Mouse (Mus musculus) left cerebral cortex, postnatal 14 days (tissue): ENCODE measurements at regions not wholly inside any gene's neighbourhood (a gene's known extent, or its start where the extent isn't known, plus 50 kb on each side); places are given as distances from the start of the nearest gene placed in this dataset.

Source experiments
- DNase-seq, 2 experiments: peaks; one replicate each; pipeline ENCODE4 v3.0.0; 2021 to 2022; ENCODE audit warnings: low spot score in 2 of 2, mixed read lengths in 1 of 2
- intact Hi-C: fragments of 180-260 bp; cut with DNase I; formaldehyde crosslinking; loops from one replicate; pipeline ENCODE4 v1.15.1; 2025
- microRNA-seq, 2 experiments: library from miRNA; unstranded; fragments of <30 nt; microRNA quantifications; one replicate each; pipeline ENCODE4 v1.2.0; 2022

- DNase-seq = no peak
- intact Hi-C loops = no loop called here
These were observed 145.9 kb upstream of the Tusc1 start for GRCm38 (mm10) chr4:93481247-93481646.

GRCm38 (mm10) chr4:93477189-93477767 is 142.0 kb upstream of the Tusc1 start:
- DNase-seq = no peak
- intact Hi-C loops = no loop called here

DNA sequence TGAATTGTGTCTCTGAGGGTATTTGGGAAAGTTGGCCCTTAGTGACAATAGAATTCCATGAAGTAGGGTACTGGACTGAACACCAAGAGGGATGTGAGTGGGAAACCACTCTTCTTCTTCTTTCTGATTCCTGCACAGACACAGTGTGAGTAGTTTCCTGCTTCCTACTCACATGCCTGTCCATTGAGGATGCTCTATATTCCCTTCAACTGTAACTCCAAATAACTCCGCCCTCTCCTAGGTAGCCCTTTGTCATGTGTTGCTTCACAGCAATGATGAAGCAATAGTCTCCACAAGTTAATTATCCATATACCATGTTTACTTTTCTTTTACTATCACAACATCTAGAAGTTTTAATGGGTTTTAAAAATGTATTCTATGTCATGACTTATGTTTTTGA is 132.7 kb upstream of the Tusc1 start:
- intact Hi-C loops = no loop called here
- DNase-seq = no peak

- intact Hi-C loops = no loop called here
These were observed 132.1 kb upstream of the Tusc1 start for GRCm38 (mm10) chr4:93467424-93467823.

GRCm38 (mm10) chr4:93451357-93451756 is 116.0 kb upstream of the Tusc1 start:
- intact Hi-C loops = no loop called here
- DNase-seq = no peak

More at GRCm38 (mm10) chr4:93467424-93467823, 132.1 kb upstream of the Tusc1 start:
- DNase-seq = no peak

- intact Hi-C loops = no loop called here
- DNase-seq = no peak
These were observed 115.5 kb upstream of the Tusc1 start for GRCm38 (mm10) chr4:93450831-93451230.

GRCm38 (mm10) chr4:93444666-93445065 is 109.4 kb upstream of the Tusc1 start:
- DNase-seq = no peak
- intact Hi-C loops = no loop called here

GRCm38 (mm10) chr4:93438587-93439336 is 103.5 kb upstream of the Tusc1 start:
- intact Hi-C loops = no loop called here
- no peak for DNase-seq

DNA sequence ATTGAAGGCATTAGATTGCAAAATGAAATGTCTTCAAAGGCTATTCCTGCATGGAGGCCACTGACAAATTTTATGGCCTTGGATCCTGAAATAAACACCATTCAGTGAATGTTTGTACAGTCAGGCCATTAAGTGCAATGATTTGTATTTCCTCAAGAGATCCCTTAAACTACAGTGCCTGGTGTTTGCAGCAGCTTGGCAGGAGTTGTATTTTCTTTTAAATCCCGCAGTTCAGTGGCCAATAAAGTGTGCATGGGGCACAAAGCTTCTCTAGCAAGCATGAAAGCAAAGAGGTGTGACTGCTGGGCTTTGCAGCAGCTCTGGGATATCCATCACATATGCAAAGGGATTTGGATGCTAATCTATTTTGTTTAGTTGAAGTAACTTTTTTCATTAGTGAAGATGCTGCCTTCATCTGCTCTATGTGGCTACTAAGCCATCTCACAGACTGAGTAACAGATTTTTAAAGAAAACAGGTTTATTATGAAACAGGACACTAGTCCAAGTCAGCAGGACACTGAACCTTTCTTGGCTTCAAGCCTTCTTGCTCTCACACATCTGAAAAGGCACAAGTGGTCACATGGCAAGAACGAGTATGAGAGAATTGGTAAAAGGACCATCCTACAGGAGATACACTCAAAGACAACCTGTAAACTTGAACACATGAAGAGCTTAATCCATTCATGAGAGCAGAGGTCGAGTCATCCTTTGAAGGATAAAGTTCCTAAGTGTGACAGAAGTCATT is 102.2 kb upstream of the Tusc1 start:
- intact Hi-C loops = no loop called here
- DNase-seq = no peak

- intact Hi-C loops = no loop called here
- no peak for DNase-seq
These were observed 77.4 kb upstream of the Tusc1 start for GRCm38 (mm10) chr4:93412695-93413094.

GRCm38 (mm10) chr4:93406876-93407275 is 71.6 kb upstream of the Tusc1 start:
- no peak for DNase-seq
- intact Hi-C loops = no loop called here

GRCm38 (mm10) chr4:93400579-93400978 is 65.3 kb upstream of the Tusc1 start:
- intact Hi-C loops = no loop called here
- no peak for DNase-seq

Small RNA genes lying in the stretch of these regions (microRNA-seq; reads per million reads assigned to microRNA genes)
- 0 reads per million in 2 experiments for gene Gm22619
